Mouse (Mus musculus) thymus, postnatal 4 days (tissue): ENCODE results near the gene Rims3.

ENCODE experiments used
- DNase-seq: peaks from one replicate; pipeline ENCODE4 v3.0.0; 2021

The Rims3 gene

DNA sequence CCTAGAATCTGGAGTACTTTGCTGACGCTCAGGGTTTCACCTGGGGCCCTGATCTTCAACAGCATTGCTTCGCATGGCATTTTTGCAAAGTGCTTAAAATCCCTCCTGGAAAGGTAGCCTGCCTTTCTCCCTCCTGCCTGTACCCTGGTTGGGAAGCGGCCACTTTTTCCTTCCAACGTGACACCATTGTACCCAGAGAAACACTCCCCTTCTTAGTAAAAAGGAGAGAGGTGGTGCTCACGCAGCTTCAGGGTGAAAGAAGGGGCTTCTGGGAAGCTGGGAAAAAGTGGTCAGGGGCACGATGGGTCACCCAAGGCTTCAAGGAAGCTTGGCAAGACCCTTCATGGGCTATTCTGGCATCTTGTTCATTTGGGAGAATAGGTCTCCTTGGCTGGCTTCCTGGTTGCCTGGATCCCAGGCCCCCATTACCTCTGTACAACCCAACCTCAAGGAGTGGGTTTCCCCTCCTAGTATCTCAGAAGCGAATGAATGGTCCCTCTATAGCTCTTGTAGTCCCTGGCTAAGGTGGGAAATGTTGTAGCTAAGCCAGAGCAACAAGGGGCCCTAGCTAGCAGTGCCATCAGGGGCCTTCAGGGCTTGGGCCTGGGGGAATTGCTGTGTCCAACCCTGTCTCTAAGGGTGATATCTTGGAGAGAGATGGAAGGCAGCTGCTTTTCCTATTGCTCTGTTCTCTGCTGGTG, 894 bp downstream of the Rims3 start:
- DNase-seq, result no peak

DNA sequence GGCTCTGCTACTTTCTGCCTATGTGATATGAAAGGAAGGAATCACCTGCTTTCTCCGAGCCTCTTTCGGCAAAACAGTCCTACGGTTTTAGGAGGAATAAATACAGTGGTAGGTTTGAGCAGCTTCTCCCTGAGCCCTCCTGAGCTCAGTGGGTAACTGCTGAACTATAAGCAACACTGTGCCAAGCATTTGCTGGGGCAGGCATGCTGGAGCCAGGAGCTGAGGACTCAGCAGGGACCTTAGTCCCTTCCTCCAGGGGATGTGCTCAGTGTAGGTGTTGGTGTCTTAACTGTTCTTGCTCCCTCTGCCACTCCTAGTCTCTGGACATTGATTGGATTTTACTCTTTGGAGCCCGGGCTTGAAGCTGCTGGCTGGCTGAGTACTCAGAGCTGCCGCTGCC, 1.8 kb downstream of the Rims3 start:
- DNase-seq, result no peak

DNA sequence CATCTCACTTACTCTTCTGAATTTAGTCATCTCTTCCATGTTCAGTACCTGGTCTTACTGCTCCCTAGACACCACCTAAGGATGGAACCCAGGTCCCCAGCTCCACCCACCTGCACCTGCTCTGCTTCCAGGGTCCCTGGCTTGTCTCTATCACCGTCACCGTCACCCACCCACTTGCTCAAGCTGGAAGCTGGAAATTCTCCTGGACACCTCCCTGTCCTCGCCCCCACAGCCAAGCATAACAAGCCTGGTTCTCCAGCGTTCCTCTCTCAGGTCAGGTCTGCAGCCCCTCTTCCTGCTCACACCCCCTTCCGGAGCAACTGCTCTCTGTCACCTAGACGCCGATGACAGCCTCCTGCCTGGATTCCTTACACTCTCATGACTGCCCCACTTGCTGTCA, 5.2 kb downstream of the Rims3 start:
- no peak for DNase-seq

DNA sequence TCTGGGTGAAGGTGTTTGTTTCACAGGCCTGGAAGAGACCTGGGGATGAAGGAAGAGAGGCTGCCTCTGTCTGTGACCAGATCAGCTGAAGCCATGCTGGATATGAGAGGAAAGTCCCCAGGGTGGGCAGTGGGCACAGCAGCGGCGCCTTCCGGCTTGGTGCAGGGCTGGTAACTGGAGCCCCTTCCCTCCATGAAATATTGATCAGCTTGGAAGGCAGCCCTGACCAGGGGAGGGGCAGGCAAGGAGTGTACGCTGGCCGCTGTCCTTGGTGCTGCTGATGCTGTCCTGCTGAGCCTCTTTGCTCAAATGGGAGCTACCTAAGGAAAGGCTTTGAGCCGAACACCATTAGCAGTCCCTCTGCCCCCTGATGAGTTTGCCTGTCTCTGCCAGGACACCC, 11.6 kb downstream of the Rims3 start:
- peak; percentile 28 for DNase-seq

DNA sequence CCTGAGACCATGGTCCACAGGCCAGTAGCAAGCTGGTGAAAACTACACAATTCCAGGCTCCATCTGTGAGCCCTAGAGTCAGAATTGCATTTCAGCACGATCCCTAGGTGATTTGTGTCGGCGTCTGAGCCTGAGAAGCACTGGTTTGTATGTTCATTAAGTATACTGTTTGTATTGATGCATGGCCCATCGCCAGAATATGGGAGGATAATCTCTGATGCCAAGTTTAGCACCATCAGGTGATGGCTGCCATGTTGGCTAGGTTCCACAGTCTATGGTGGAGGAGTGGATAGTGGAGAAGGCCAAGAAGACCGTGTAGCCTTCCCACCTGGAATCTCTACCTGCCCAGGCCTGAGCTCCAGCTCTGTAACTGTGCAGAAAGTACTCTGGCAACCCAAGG, 13.6 kb downstream of the Rims3 start:
- no peak for DNase-seq

DNA sequence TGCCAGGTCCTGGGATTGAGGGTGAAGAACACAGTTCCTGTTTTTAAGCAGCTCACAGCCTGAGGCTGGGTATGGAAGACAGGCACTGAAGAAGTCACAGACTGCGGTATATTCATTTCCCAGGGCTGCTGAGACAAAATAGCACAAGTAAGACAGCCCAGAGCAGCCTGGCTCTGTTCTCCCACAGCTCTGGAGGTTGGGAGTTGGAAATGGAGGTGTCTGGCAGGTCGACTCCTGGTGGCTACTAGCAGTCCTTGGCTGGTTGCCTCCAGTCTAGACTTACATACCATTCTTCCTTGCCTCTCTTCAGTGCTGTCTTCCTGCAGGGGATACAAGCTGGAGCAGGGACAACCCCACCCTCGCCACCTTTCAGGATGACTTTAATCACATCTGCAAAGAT, 14.4 kb downstream of the Rims3 start:
- no peak for DNase-seq

DNA sequence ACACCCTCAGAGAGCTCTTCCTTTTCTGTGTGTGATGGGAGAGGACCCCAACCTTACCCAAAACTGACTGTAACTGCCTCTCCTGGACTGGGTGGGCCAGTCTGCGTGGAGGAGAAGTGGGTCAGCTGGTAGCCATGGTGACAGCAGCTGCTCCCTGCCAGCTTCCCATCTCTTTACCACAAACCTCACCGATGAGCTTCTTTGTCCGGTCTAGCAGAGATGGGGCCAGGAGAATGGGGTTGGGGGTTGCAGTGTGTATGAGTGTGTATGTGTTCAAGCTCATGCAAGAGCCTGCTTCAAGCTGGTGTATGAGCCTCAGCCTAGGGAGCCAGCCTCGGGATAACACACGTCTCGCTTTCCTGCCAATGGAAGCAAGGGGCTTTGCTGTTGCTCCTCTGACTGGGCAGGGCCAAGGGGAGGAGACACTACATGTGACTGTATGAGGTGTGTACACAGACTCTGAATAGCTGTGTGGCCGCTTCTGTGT, 15.7 kb downstream of the Rims3 start:
- no peak for DNase-seq

DNA sequence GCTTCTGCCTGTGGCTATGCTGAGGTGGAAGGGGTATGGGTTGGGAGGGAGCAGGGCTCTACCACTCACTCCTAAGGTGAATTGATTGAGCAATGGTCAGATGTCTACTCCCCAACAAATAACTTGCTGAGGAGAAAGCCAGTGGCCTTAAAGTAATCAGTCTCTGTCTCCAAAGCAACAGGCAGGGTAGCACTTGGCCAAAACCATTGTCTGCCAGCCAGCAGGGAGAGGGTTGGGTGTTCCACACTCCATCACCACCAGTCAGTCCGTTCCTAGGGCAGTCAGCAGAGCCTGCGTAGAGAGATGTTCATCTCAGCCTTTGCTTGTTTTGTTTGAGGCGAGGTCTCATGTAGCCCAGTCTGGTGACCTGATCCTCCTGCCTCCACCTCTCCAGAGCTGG, 21.3 kb downstream of the Rims3 start:
- DNase-seq, result no peak

DNA sequence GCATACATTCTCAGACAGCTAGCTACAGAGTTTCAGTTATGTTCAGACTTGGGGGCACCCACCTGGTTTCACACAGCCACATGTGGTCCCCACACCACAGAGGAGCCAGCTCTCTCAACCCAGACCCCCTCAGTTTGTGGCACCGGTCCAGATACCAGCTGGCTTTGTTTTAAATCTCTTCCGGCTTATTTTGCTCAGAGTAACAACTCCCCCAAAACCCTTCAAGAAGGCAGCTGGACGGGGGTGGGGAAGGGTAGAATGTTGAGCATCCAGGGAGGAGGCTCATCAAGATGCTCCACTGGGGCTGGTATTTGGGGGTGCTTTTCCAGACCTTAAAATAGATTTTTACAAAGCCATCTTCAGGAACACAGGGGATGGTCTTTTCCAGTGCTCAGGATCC, 24.1 kb downstream of the Rims3 start:
- DNase-seq, result no peak

DNA sequence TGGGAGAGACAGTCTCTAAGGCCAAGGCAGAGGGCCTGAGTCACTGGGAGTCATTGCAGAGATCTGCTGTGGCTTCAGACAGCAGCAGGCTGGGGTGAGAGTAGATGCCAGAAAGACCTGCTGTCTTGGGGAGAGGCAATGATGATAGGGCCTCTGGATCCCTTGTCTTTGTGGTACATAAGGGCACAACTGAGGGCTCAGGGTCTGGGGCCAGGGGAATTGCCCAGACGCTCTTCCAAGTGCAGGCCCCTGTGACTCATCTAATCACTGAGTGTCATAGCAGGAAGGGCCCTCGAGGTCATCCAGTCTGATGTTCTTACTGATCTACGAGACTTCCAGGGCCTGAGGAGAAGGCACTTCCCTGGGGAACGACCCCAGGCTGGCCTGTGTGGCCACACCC, 24.8 kb downstream of the Rims3 start:
- no peak for DNase-seq

DNA sequence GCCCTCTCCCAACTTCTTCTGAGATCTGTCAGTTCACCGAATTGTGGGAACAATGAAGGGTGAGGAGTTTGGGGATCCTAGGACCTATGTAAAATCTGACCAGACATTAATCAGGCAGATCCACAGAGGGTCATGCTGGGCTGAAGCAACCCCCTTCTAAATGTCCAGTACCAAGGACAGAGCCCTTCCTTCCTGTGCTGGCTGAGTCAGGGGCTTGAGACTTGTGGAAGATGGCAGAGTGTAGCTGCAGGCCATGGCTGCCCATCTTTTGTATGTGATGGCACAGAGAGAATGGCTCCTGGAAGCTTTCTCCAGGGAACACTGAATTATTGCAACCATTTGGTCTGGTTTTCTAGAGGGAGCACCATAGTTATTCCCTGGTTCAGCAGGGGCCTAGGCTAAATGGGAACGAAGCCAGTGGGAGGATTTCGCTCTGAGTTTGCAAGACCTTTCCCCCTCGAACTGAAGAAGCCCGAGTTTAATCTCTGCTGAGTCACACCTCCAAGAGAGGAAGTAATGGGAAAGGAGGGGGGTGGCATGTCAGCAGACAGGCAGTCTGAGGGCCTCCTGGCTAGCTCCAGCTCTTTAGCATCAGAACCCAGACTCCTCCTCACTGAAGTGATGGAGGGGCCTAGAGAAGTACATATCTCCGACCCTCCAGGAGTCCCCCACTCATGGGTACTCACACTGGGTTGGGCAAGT, 26.3 kb downstream of the Rims3 start:
- DNase-seq, result no peak

DNA sequence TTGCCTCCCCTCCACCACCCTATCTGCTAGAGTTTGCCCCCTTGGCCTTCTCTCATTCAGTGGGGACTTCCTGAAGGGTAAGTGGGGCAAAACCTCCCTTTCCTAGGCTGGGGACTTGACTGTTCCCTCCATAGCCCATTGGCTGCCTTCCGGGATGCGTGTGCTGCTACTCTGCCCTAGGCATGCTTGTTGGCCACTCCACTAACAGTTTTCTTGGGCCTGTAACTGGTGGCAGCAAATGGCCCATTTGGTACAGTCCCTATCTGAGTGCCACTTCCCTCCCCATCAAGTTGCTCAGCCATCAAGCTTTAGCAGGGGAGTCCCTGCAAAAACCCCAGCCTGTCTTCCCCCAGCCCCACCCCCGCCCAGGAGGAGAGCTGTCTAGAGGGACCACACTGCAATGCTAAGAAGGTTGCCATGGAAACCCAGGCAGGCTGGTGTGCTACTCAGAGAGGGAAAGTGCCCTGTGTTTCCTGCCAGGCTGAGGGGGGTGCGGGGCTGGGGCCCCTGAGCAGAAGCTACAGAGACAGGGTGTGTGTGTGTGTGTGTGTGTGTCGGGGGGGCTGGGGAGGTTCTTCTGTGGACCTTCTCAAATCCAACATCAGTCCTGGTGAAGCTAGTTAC, 27.5 kb downstream of the Rims3 start:
- peak; percentile 57 for DNase-seq

DNA sequence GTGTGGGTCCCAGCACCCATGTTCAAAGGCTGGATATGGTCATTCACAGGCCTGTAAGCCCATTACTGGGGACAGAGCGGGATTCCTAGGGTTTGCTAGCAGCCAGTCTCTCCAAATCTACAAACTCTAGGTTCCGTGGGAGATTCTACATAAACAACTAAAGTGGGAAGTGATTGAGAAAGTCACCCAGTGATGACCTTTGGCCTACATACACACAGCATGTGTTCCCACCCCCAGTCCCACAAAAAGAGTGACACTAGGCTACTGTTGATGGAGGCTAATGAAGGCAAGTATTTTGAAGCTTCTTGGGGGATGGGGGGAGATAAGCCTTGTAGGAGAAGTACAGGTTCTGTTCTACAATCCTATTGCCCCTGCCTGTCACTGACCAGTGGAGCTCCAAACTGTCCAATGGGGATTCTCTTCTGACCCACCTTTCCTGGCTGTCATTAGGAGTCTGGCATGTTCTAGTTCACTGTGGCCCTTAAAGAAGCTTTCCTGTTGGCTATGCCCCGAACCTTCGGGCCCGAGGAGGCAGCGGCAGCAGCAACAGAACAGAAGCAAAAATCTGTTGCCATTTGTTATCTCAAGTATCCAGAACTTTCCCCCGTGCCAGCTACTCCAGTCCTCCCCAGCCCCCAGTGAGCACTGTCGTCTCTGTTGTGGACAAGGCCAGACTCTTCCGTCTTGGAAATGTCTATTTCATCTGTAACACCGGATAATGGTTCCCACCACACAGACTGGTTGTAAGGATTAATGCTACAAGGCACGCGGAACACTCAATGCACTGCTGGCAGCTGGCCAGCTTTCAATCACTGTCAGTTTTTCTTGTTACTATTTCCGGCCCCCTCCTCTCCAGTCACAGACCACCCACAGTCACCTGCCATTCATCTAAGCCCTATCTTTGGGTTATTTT, 30.8 kb downstream of the Rims3 start:
- no peak for DNase-seq

DNA sequence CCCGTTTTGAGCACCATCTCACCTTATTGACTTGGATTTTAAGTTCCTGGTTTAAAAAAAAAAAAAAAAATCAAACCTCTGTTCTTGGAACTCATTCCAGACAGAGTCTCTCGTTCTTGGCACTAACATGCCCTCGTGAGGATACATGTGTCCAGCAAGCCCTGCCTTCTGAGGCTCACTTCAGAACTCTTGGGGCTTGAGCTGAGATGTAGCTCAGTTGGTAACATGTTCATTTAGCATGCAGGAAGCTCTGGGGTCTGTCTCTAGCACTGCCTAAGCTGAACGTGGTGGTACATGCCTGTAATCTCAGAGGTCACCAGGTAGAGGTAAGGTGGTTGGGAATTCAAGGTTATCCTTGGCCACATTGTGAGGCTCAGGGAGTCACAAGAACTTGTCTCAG, 31.5 kb downstream of the Rims3 start:
- DNase-seq, result no peak

DNA sequence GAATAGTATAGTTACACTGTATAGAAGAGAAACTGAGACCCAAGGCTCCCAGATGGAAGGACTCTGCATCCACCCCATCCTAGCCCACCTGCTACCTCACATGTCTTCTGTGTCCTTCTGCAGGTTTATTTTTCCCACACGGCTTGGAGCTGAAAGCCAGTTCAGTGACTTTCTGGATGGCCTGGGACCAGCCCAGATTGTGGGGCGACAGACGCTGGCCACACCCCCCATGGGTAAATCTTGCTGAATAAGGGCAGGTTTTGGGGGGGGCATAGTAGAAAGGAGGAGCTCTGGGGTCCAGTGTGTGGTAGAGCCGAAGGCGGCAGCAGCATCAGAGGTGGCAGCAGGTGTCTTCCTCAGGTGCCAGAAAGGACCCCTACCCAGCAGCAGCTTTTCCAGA, 32.2 kb downstream of the Rims3 start:
- DNase-seq, result no peak

DNA sequence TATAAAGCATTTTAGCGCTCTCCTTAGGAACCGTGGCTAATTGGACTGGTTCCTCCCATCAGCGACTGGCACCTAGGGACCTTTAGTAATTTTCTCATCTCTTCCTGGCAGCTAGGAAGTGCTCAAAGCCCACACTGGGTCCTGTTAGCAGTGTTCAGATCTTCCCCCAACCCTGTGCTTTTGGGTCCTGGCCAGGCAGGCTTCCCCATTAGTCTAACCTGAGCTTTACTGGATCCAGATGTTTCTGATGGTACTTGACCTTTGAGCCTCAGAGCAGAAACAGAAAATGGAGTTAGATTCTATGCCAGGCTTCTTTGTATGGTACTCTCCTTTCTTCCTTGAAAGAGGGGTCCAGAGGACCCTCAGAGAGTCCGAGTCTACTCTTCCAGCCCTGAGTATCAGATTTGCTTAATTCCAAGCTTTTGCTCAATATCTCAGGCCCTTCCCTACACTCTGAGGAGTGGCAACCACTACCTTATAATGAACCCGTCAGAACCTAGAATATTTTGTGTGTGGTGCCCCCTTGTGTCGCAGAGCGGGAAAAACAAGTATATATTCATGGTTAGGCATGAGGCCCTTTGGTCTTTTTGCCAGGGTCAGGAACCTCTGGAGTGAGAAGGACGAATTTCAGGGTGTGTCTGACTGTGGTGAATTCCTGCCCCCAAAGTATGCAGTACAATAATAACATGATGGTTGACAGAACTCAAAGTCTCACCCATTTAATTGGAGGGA, 32.9 kb downstream of the Rims3 start:
- DNase-seq, result peak; percentile 62

DNA sequence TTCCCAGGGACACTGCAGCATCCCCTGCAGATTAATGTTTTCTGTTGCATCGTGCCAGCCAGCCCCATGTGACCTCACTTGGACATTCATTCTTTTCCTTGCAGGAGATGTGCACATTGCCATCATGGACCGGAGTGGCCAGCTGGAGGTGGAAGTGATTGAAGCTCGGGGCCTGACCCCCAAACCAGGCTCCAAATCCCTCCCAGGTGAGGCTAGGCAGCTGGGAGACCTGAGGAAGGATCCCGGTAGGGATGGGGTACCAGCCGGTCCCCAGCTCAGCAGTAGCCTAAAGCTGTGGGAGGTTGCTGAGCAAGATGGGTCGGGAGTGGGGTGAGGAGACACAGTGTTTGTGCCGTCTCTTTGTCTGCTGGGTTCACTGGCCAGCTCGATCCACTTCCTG, 34.3 kb downstream of the Rims3 start:
- DNase-seq, result no peak

DNA sequence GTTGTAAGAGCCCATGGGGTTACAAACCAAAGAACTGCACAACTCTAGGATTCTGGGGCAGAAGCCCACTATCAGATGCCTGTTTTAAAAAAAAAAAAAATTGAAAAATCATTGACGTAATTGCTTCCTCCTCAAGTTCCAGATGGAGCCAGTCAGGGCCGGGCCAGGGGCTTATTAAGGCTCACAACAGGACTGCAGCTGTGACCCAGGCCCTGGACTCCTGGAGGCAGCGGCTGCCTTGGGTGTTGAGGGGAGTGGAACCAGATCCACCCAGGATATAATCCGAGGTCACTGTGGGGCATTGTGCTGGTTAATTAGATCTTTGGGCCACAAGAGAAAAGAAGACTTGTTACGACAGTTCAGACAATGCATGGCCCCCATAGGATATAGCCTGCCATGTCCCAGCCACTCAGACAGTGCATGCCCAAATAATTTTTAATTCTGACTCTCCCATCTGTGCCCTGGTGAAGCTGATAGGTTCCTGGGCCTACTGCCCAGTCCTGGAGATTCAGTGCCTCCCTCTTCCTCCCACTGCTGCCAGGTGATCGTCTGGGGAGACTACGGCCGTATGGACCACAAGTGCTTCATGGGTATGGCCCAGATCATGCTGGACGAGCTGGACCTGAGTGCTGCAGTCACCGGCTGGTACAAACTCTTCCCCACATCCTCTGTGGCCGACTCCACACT, 36.3 kb downstream of the Rims3 start:
- no peak for DNase-seq

DNA sequence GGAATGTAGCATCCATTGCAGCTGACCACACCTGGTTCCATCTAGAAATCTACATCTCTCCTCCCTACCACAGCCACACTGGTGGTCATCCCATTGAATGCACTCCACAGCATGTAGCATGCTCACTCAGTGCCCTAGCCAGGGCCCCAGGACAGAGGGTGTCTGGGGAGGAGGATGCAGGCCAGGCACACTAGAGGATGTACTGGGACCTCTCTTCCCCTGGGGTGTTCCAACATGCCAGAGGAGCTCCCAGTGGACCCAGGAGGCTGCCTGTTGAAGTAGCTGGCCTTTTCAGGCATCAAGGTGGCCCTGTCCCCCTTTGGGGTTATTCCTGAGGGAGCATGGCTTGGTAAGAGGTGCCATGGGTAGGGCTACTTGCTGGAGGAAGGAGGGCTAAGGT, 37.3 kb downstream of the Rims3 start:
- DNase-seq, result no peak

DNA sequence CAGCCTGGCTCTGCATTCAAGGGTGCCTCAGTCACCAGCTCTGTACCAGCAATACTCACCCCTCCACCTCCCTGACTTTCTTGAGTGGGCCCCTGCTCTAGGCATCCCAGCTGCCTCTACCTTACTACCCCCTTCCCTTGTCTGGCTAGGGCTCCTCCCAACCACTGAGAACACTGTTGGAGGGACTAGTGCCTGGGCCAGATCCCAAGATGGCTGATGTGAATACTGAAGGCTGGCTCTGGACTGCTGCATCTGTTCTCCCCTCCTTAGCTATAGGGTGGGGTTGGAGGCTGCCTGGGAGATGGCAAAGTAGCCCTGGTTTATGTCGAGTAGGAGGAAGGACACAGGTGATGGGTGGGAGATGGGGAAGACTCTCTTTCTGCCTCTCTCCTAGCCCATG, 37.9 kb downstream of the Rims3 start:
- DNase-seq, result no peak

DNA sequence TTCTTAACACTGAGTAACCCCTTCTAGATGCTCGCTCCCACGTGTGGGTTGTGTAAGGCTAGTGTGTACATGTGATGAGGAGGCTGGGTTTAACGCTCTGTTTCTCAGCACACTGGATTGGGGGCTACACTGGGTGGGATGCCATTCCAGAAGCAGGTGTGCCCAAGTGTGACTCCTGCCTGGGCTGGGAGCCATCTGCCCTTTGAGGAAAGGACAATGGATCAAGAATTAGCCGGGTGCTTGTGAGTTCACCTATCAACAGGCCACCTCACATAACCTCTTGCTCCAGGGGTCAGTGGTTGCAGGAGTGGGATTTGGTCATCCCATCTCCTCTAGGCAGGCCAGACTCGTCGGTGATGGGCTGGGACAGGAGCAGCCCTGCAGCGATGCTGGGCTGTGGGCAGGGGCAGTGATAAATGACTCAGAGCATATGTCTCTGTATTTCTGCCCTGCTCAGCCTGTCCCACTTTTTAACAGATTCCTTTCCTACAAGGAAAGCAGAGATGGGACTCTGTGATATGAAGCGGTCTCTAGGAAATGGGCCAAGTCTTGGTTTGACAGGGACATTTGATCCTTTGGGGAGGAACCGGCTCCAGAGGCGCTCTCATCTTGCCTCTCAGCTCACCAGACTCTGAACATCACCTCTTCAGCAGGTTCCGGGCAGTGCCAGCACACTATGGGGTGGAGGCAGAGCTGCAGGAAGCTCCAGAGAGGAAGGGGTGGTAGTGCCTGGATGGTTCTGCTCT, 39.2 kb downstream of the Rims3 start:
- DNase-seq, result no peak
